Mouse (Mus musculus) forebrain, embryonic 15.5 days (tissue): ENCODE results near the gene H2bfm. TPM values are rescaled to one million over a fixed set of nuclear protein-coding genes. Genes with fewer than 3 reads are reported as not detected.
"Not testable (repeated sequence)": the region's sequence is repeated elsewhere in the genome, so short reads cannot be mapped to it uniquely, and the experiment has no call there.

Experiments used
- ATAC-seq: fragments of 200-750 bp; cut with Nextera tagmentation; replicated peaks from 2 replicates; pipeline ENCODE4 v1.8.0; 2017; ENCODE audit warnings: mild to moderate bottlenecking, moderate TSS enrichment, moderate library complexity
- H3K27ac ChIP-seq: fragments of 300-500 bp; sonication (generic); replicated peaks from 2 replicates; pipeline ENCODE4 v1.5.1; 2015; ENCODE audit warnings: mild to moderate bottlenecking, inconsistent platforms
- H3K27me3 ChIP-seq: fragments of 300-500 bp; sonication (generic); 2 replicates; pipeline ENCODE4 v1.6.1; 2015; ENCODE audit warnings: inconsistent platforms
- H3K36me3 ChIP-seq: fragments of 300-500 bp; sonication (generic); 2 replicates; pipeline ENCODE4 v1.6.1; 2015; ENCODE audit warnings: mild to moderate bottlenecking, inconsistent platforms
- H3K4me1 ChIP-seq: fragments of 300-500 bp; sonication (generic); 2 replicates; pipeline ENCODE4 v1.6.1; 2015; ENCODE audit warnings: inconsistent platforms
- H3K4me2 ChIP-seq: fragments of 300-500 bp; sonication (generic); replicated peaks from 2 replicates; pipeline ENCODE4 v1.6.1; 2015; ENCODE audit warnings: mild to moderate bottlenecking, inconsistent platforms
- H3K4me3 ChIP-seq: fragments of 300-500 bp; sonication (generic); 2 replicates; pipeline ENCODE4 v1.5.1; 2015; ENCODE audit warnings: mild to moderate bottlenecking, inconsistent platforms
- H3K9ac ChIP-seq: fragments of 300-500 bp; sonication (generic); replicated peaks from 2 replicates; pipeline ENCODE4 v1.6.1; 2015; ENCODE audit warnings: mild to moderate bottlenecking, inconsistent platforms
- H3K9me3 ChIP-seq: fragments of 300-500 bp; sonication (generic); 2 replicates; pipeline ENCODE4 v1.6.1; 2016; ENCODE audit warnings: inconsistent platforms
- WGBS: fragments of 180-500 bp; shearing (Covaris S2); methylation state at CpG from one replicate; pipeline ENCODE4 v1.1.7; 2015; ENCODE audit warnings: mixed read lengths; 5-methylcytosine and 5-hydroxymethylcytosine counted together
- polyA plus RNA-seq: library from polyadenylated mRNA; unstranded; fragments of >200 nt; fragmentation: Nextera tagmentation; extraction: Ambion mirVana; gene quantifications from 2 replicates; pipeline ENCODE4 v1.2.1, GENCODE M21; 2015

Gene H2bfm
- polyA plus RNA-seq = not detected in 2 replicates

- no peak within 1 kb of the TSS for H3K27ac ChIP-seq
- H3K27me3 ChIP-seq = no peaks in the 10 kb centered on the region
- H3K9me3 ChIP-seq = no peaks in the 10 kb centered on the region
- no peak within 1 kb of the TSS for H3K4me2 ChIP-seq
- no peak within 1 kb of the TSS for H3K9ac ChIP-seq
- H3K4me1 ChIP-seq = no peaks in the 10 kb centered on the region
- no peak within 1 kb of the TSS for H3K4me3 ChIP-seq
- ATAC-seq = no peak
- no peaks in the 10 kb centered on the region for H3K36me3 ChIP-seq
- 95% methylated on average over 14 of the region's 14 CpGs for WGBS
Observed at GRCm38 (mm10) chrX:136927031-136927430, at the start of gene H2bfm. Gene H2bfm (plus strand): TSS chrX:136927325.

DNA sequence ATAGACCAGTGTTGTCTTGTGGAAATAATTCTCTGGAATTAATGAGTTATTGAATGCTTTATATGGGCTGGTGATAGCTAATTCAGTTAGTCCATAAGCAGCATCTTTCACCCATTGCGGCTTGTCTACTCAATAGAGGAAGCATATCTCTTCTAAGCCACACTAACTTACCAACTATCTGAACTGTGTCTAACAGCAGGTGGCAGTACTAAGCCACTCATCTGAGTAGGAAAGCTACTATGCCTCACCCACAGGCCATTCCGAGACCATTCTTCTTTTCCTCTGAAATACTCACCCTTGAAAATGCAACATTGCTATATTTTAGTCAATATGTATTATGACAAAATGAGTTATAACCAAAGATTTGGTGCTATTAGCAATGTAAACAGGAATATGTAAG is 31.4 kb upstream of the H2bfm start:
- no peak overlapping the region for H3K4me2 ChIP-seq
- H3K4me3 ChIP-seq = no peak overlapping the region
- no peaks in the 10 kb centered on the region for H3K36me3 ChIP-seq
- no peaks in the 10 kb centered on the region for H3K9me3 ChIP-seq
- 66% methylated on average over 2 of the region's 2 CpGs for WGBS
- no peaks in the 10 kb centered on the region for H3K27me3 ChIP-seq
- no peak overlapping the region for H3K9ac ChIP-seq
- no peak for ATAC-seq
- no peak overlapping the region for H3K27ac ChIP-seq
- no peaks in the 10 kb centered on the region for H3K4me1 ChIP-seq

- Histone ChIP-seq H3K27me3 (no peaks in the 10 kb centered on the region), H3K4me1 (no peaks in the 10 kb centered on the region), H3K4me3 (no peak overlapping the region), H3K36me3 (no peaks in the 10 kb centered on the region), H3K4me2 (no peak overlapping the region), H3K9me3 (no peaks in the 10 kb centered on the region), H3K27ac (no peak overlapping the region), H3K9ac (no peak overlapping the region)
- 68% methylated on average over 4 of the region's 4 CpGs for WGBS
- ATAC-seq = no peak
Observed at GRCm38 (mm10) chrX:136904369-136904768, 22.8 kb upstream of the H2bfm start.

DNA sequence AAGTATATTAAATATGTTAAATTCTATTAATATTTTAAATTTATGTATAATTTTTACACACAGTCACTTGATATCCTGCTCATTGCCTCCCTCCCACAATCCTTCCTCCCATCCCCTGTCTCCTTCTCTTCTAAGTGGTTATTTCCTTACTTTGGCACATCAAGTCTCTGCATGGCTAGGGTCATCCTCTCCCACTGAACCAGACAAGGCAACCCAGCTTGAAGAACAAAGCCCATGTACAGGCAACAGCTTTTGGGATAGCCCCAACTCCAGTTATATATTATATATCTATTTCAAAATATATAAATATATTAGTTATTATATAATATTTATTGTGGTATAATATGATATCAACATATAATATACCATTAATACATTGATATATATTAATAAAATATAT is 1.3 kb upstream of the H2bfm start:
- Histone ChIP-seq H3K27me3 (no peaks in the 10 kb centered on the region), H3K4me3 (no peak overlapping the region), H3K9me3 (no peaks in the 10 kb centered on the region), H3K4me1 (no peaks in the 10 kb centered on the region), H3K27ac (no peak overlapping the region), H3K4me2 (no peak overlapping the region), H3K9ac (no peak overlapping the region), H3K36me3 (no peaks in the 10 kb centered on the region)
- ATAC-seq = no peak

DNA sequence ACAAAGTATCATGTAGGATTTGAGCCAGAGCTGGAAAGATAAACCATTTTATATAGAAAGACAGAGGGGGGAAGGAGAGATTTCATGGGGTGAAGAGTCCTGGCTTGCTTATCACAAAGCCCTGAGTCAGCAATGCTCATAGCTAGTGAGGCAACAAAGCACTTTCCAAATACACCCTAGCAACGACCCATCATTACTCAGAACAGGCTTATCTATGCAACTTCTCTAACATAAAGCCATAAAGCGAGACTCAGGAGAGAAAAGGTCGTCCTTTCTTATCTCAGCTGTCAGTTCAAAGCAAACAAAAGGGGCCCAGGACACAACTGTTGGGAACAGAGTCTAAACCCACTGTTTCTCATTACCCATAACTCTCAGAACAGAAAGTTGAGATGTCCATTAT is 10.9 kb downstream of the H2bfm start:
- Histone ChIP-seq H3K36me3 (no peaks in the 10 kb centered on the region), H3K4me2 (no peak overlapping the region), H3K4me1 (no peaks in the 10 kb centered on the region), H3K27ac (no peak overlapping the region), H3K4me3 (no peak overlapping the region), H3K9ac (no peak overlapping the region), H3K9me3 (no peaks in the 10 kb centered on the region), H3K27me3 (no peaks in the 10 kb centered on the region)
- WGBS = 56% methylated on average over 3 of the region's 3 CpGs
- no peak for ATAC-seq

GRCm38 (mm10) chrX:136957583-136958279 is 30.6 kb downstream of the H2bfm start:
- not testable (repeated sequence) for H3K9me3 ChIP-seq, H3K27me3 ChIP-seq, H3K36me3 ChIP-seq, H3K27ac ChIP-seq, H3K4me1 ChIP-seq
- Histone ChIP-seq H3K4me3 (peak overlapping the region; percentile 45), H3K4me2 (peak overlapping the region; percentile 44), H3K9ac (peak overlapping the region; percentile 28; the same call in 1 of the 2 replicates)
- WGBS = 27% methylated on average over 13 of the region's 13 CpGs
- peak; percentile 100 for ATAC-seq

DNA sequence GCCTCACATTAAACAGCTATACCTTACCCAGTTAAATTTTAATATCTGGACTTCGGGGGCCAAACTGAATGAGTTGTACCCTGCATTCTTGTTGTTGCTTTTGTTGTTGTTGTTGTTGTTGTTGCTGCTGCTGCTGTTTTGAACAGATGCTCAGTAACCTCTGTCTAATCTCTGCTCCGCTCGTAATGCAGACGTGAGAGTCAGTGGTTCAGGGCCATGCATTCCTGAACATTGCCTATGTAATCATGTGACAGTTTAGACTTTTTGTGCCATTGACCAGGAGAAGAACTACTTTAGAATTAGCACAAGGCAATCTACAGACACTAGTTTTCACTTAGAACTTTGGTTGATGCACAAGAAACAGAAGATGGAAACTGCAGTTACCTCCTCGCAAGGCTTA is 31.2 kb downstream of the H2bfm start:
- H3K4me3 ChIP-seq = peak overlapping the region; percentile 45
- H3K36me3 ChIP-seq, H3K27ac ChIP-seq, H3K9ac ChIP-seq, H3K27me3 ChIP-seq, H3K9me3 ChIP-seq, H3K4me1 ChIP-seq: not testable (repeated sequence)
- ATAC-seq = peak; percentile 31; the same call in 1 of the 2 replicates
- WGBS = 55% methylated on average over 5 of the region's 5 CpGs
- peak overlapping the region; percentile 44 for H3K4me2 ChIP-seq

DNA sequence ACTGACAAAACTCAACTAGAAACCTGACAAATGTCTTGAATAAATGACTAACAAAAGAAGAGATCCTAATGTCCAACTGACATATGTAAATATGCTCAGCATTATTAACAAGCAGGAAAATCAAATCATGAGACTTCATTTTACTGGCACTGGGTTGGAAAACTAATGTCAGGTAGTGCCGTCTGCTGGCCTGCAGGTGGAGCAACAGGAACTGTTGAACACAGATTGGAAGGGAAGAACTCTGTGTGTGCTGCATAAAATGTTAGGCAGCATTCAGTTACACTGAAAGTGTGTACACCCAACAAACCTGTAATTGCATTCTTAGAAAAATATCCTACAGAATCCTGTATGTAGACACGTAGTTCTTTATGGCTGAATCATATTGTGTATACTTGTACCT is 32.6 kb downstream of the H2bfm start:
- ATAC-seq = no peak
- H3K36me3 ChIP-seq = no peaks in the 10 kb centered on the region
- H3K4me2 ChIP-seq = no peak overlapping the region
- no peak overlapping the region for H3K4me3 ChIP-seq
- WGBS = 23% methylated on average over 2 of the region's 2 CpGs
- H3K9me3 ChIP-seq = no peaks in the 10 kb centered on the region
- H3K4me1 ChIP-seq = no peaks in the 10 kb centered on the region
- H3K27ac ChIP-seq = no peak overlapping the region
- H3K9ac ChIP-seq = no peak overlapping the region
- H3K27me3 ChIP-seq = no peaks in the 10 kb centered on the region

- Histone ChIP-seq H3K9ac (peak within 1 kb of the TSS; percentile 46), H3K4me3 (peak within 1 kb of the TSS; percentile 52), H3K4me2 (peak within 1 kb of the TSS; percentile 48)
- 89% methylated on average over 6 of the region's 6 CpGs for WGBS
- not testable (repeated sequence) for H3K27ac ChIP-seq, ATAC-seq, H3K9me3 ChIP-seq, H3K4me1 ChIP-seq, H3K27me3 ChIP-seq, H3K36me3 ChIP-seq
Observed at GRCm38 (mm10) chrX:136975397-136975796, 48.3 kb downstream of the H2bfm start, which contains the start of gene Tmsb15b2. Gene Tmsb15b2 (minus strand): TSS chrX:136975497.

DNA sequence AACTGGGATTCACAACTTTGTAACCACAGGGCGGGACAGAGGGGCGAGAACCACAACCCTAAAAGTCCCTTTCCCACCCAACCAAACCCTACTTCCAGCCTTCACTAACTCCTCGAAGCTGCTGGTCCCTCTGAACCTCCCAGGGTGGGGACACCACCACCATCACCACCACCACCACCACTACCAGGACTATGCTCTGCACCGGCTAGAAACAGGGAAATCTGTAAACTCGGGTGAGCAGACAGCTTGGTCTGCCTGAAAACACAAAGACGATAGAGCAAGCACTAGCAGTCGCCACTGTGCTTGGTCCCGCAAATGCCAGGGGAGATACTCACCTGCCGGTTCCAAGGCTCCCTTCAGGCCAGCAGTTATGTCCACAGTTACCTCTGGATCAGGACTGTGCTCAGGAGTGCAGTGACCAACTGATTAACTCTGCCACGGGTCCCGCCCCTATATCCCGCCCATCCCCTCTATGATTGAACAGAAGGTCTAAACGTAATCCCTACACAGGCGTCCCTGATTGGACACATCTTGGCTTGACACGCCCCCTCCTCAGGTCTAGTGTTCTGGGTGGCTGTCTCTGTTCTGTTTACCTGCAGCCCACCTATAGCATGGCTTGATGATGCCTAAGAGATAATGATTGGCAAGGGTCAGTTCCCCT is 49.4 kb downstream of the H2bfm start, which contains the start of the genes Tmsb15l and Tmsb15b1:
Gene Tmsb15l, minus strand, starts transcription at position 446 of the 661 bp plus-strand sequence.
Gene Tmsb15b1, minus strand, starts transcription at position 451 of the 661 bp plus-strand sequence.
- H3K36me3 ChIP-seq = no peaks in the 10 kb centered on the region
- no peak within 1 kb of the TSS for H3K27ac ChIP-seq
- no peaks in the 10 kb centered on the region for H3K9me3 ChIP-seq
- no peaks in the 10 kb centered on the region for H3K4me1 ChIP-seq
- H3K4me2 ChIP-seq = peak within 1 kb of the TSS; percentile 48
- H3K27me3 ChIP-seq = no peaks in the 10 kb centered on the region
- ATAC-seq = peak; percentile 100
- H3K9ac ChIP-seq = peak within 1 kb of the TSS; percentile 46
- peak within 1 kb of the TSS; percentile 52 for H3K4me3 ChIP-seq
- 32% methylated on average over 15 of the region's 15 CpGs for WGBS
